ENCODE assay signal across 12 mouse cellular contexts in genomic region chr1:166281287-166281686, GRCm38 (mm10). TPM values are rescaled to one million over a fixed set of nuclear protein-coding genes. Genes with fewer than 3 reads are reported as not detected.
DNase-seq lines count a peak whose midpoint lies in the region; ATAC-seq lines count a peak whose summit lies in the region.
"Had no signal": no experiment of that assay in that cellular context is flagged by ENCODE, and none has a peak within 500 bp of the region (broad histone marks: within the 10 kb centered on the region; RNA-seq: fewer than 3 reads in every experiment).

No protein-coding gene starts in this region.

- H3K4me2 ChIP-seq in embryonic facial prominence, embryonic 11.5 days (ENCODE audit: low read depth, low read length) = no peak overlapping the region
- H3K4me2 ChIP-seq in hindbrain, embryonic 12.5 days (replicated peaks) = peak overlapping the region; percentile 31
- H3K4me2 ChIP-seq in midbrain, embryonic 12.5 days (replicated peaks) = peak overlapping the region; percentile 39
- H3K4me2 ChIP-seq in heart, embryonic 11.5 days = no peak overlapping the region

- peak; percentile 57 for DNase-seq in Muller cell, postnatal 12 days (ENCODE audit: inconsistent ontology term)
- no peak for DNase-seq in embryonic facial prominence, embryonic 11.5 days (ENCODE audit: low spot score)
- no peak for DNase-seq in frontal cortex, postnatal 36 days (ENCODE audit: low spot score in 2 of 2)
- DNase-seq in cerebellum, postnatal 10 days = no peak
- DNase-seq in cerebellum, postnatal 36 days = no peak
- DNase-seq: adrenal gland, postnatal 14 days; kidney, postnatal 10 days had no signal

- WGBS in embryonic facial prominence, embryonic 11.5 days = 33% methylated on average over 1 of the region's 1 CpGs
- WGBS in hindbrain, embryonic 12.5 days = 26% methylated on average over 1 of the region's 1 CpGs
- WGBS in midbrain, embryonic 12.5 days = 4% methylated on average over 1 of the region's 1 CpGs
- WGBS in heart, embryonic 11.5 days (ENCODE audit: insufficient replicate concordance) = 37% methylated on average over 1 of the region's 1 CpGs

- H3K27ac ChIP-seq in embryonic facial prominence, embryonic 11.5 days (replicated peaks; ENCODE audit: low read depth, low read length) = 0 out of 2 replicates have a peak overlapping the region, but pooled peaks have one; percentile 47
- peak overlapping the region; percentile 85 for H3K27ac ChIP-seq in hindbrain, embryonic 12.5 days
- H3K27ac ChIP-seq in midbrain, embryonic 12.5 days (replicated peaks) = peak overlapping the region; percentile 93
- H3K27ac ChIP-seq in heart, embryonic 11.5 days (ENCODE audit: low read depth, low read length) = no peak overlapping the region
- H3K27ac ChIP-seq: liver, embryonic 14.5 days; macrophage had no signal

- no peak for ATAC-seq in embryonic facial prominence, embryonic 11.5 days (replicated peaks; ENCODE audit: insufficient number of reproducible peaks, low FRiP score, low TSS enrichment, low read depth)
- no peak for ATAC-seq in hindbrain, embryonic 12.5 days (ENCODE audit: low FRiP score)
- no peak for ATAC-seq in midbrain, embryonic 12.5 days (ENCODE audit: low FRiP score, low read depth)
- no peak for ATAC-seq in heart, embryonic 11.5 days (replicated peaks; ENCODE audit: insufficient number of reproducible peaks, low FRiP score, low TSS enrichment)

- H3K9ac ChIP-seq in embryonic facial prominence, embryonic 11.5 days (replicated peaks; ENCODE audit: low read length) = no peak overlapping the region
- H3K9ac ChIP-seq in hindbrain, embryonic 12.5 days = no peak overlapping the region
- no peak overlapping the region; the same call in 1 of the 2 replicates for H3K9ac ChIP-seq in midbrain, embryonic 12.5 days (replicated peaks)
- no peak overlapping the region for H3K9ac ChIP-seq in heart, embryonic 11.5 days (ENCODE audit: low read depth, low read length)
- H3K9ac ChIP-seq: liver, embryonic 14.5 days had no signal

- H3K27me3 ChIP-seq in embryonic facial prominence, embryonic 11.5 days (ENCODE audit: control insufficient read depth, insufficient read depth, low read length) = no peaks in the 10 kb centered on the region
- no peaks in the 10 kb centered on the region for H3K27me3 ChIP-seq in hindbrain, embryonic 12.5 days
- no peaks in the 10 kb centered on the region for H3K27me3 ChIP-seq in midbrain, embryonic 12.5 days
- H3K27me3 ChIP-seq in heart, embryonic 11.5 days (ENCODE audit: control insufficient read depth, insufficient read depth, low read length) = no peaks in the 10 kb centered on the region

- no peaks in the 10 kb centered on the region for H3K36me3 ChIP-seq in embryonic facial prominence, embryonic 11.5 days (replicated peaks; ENCODE audit: control insufficient read depth, insufficient read depth, low read depth, low read length)
- H3K36me3 ChIP-seq in hindbrain, embryonic 12.5 days = no peaks in the 10 kb centered on the region
- H3K36me3 ChIP-seq in midbrain, embryonic 12.5 days = no peaks in the 10 kb centered on the region
- H3K36me3 ChIP-seq in heart, embryonic 11.5 days (ENCODE audit: control insufficient read depth, insufficient read depth, low read length) = no peaks in the 10 kb centered on the region

- H3K4me3 ChIP-seq in embryonic facial prominence, embryonic 11.5 days (ENCODE audit: low read depth, low read length) = no peak overlapping the region
- H3K4me3 ChIP-seq in hindbrain, embryonic 12.5 days = no peak overlapping the region
- H3K4me3 ChIP-seq in midbrain, embryonic 12.5 days = no peak overlapping the region
- no peak overlapping the region for H3K4me3 ChIP-seq in heart, embryonic 11.5 days (ENCODE audit: low read depth, low read length)

- H3K4me1 ChIP-seq in embryonic facial prominence, embryonic 11.5 days (ENCODE audit: control insufficient read depth, insufficient read depth, low read length) = no peaks in the 10 kb centered on the region; the same call in 1 of the 2 replicates
- H3K4me1 ChIP-seq in hindbrain, embryonic 12.5 days = peaks cover 64% of the 10 kb centered on the region
- peaks cover 89% of the 10 kb centered on the region for H3K4me1 ChIP-seq in midbrain, embryonic 12.5 days
- peaks cover 7% of the 10 kb centered on the region; the same call in 1 of the 2 replicates for H3K4me1 ChIP-seq in heart, embryonic 11.5 days (ENCODE audit: control insufficient read depth, insufficient read depth, low read length)

- H3K9me3 ChIP-seq in embryonic facial prominence, embryonic 11.5 days (replicated peaks; ENCODE audit: control insufficient read depth, low read length) = no peaks in the 10 kb centered on the region
- no peaks in the 10 kb centered on the region for H3K9me3 ChIP-seq in hindbrain, embryonic 12.5 days (replicated peaks)
- H3K9me3 ChIP-seq in midbrain, embryonic 12.5 days = no peaks in the 10 kb centered on the region
- H3K9me3 ChIP-seq in heart, embryonic 11.5 days (replicated peaks; ENCODE audit: control insufficient read depth, low read length) = no peaks in the 10 kb centered on the region

RNA-seq across cellular contexts. Expression of gene Ildr2, which starts 27.3 kb away (rescaled TPM):
- 1.5 and 1.6 TPM in 2 replicates for polyA plus RNA-seq in embryonic facial prominence, embryonic 11.5 days (2014; fragmentation: Nextera tagmentation; extraction: Ambion mirVana)
- 5.6 and 6.5 TPM in 2 replicates for polyA plus RNA-seq in hindbrain, embryonic 12.5 days (2016; fragmentation: Nextera tagmentation; extraction: Ambion mirVana)
- polyA plus RNA-seq in midbrain, embryonic 12.5 days (2016; fragmentation: Nextera tagmentation; extraction: Ambion mirVana) = 10.8 and 11.1 TPM in 2 replicates
- 1.9 TPM in 2 replicates for polyA plus RNA-seq in heart, embryonic 11.5 days (2014; fragmentation: Nextera tagmentation; extraction: Ambion mirVana)
- polyA plus RNA-seq: macrophage had no signal

RNA-seq across cellular contexts. Expression of gene Mael, which starts 42.7 kb away (rescaled TPM):
- polyA plus RNA-seq in embryonic facial prominence, embryonic 11.5 days (2014; fragmentation: Nextera tagmentation; extraction: Ambion mirVana) = not detected in 2 replicates
- 0.14 TPM in 1 of 2 replicates, not detected in the other for polyA plus RNA-seq in hindbrain, embryonic 12.5 days (2016; fragmentation: Nextera tagmentation; extraction: Ambion mirVana)
- 0.10 TPM in 1 of 2 replicates, not detected in the other for polyA plus RNA-seq in midbrain, embryonic 12.5 days (2016; fragmentation: Nextera tagmentation; extraction: Ambion mirVana)
- 0.16 TPM in 1 of 2 replicates, not detected in the other for polyA plus RNA-seq in heart, embryonic 11.5 days (2014; fragmentation: Nextera tagmentation; extraction: Ambion mirVana)
- polyA plus RNA-seq: liver, embryonic 14.5 days; macrophage had no signal

Comparison
In these comparisons a context has a peak if more than half of its experiments do, and no peak if none do; other contexts are left out.
1. H3K4me2 ChIP-seq: peak in hindbrain, embryonic 12.5 days (single experiment) and midbrain, embryonic 12.5 days (single experiment); none in embryonic facial prominence, embryonic 11.5 days (single experiment) and heart, embryonic 11.5 days (single experiment).